ENCODE assay signal across 13 mouse cellular contexts in genomic region chr11:32530151-32530550, GRCm38 (mm10). TPM values are rescaled to one million over a fixed set of nuclear protein-coding genes. Genes with fewer than 3 reads are reported as not detected.
DNase-seq lines count a peak whose midpoint lies in the region; ATAC-seq and TF ChIP-seq lines count a peak whose summit lies in the region.
"Had no signal": no experiment of that assay in that cellular context is flagged by ENCODE, and none has a peak within 500 bp of the region (broad histone marks: within the 10 kb centered on the region; RNA-seq: fewer than 3 reads in every experiment).

No protein-coding gene starts in this region.

- no peak overlapping the region for H3K4me3 ChIP-seq in hindbrain, postnatal 0 days (ENCODE audit: low read length)
- no peak overlapping the region for H3K4me3 ChIP-seq in hindbrain, embryonic 11.5 days (ENCODE audit: low read depth, low read length)
- H3K4me3 ChIP-seq in MEL (ENCODE audit: control insufficient read depth in 1 of 2, insufficient read depth in 1 of 2, low read depth in 2 of 2, low read length in 2 of 2): no peak overlapping the region
- no peak overlapping the region for H3K4me3 ChIP-seq in small intestine, adult 2 months (ENCODE audit: low read depth, low read length)
- H3K4me3 ChIP-seq: embryonic facial prominence, embryonic 15.5 days; liver, embryonic 13.5 days; midbrain, embryonic 10.5 days had no signal

- H3K9me3 ChIP-seq in hindbrain, postnatal 0 days (ENCODE audit: low read length): no peaks in the 10 kb centered on the region
- H3K9me3 ChIP-seq in hindbrain, embryonic 11.5 days (ENCODE audit: control insufficient read depth, low read length): no peaks in the 10 kb centered on the region
- no peaks in the 10 kb centered on the region for H3K9me3 ChIP-seq in MEL (replicated peaks; ENCODE audit: insufficient read depth, low read length)
- H3K9me3 ChIP-seq: embryonic facial prominence, embryonic 15.5 days; liver, embryonic 13.5 days; midbrain, embryonic 10.5 days had no signal

- 75% methylated on average over 1 of the region's 1 CpGs for WGBS in hindbrain, postnatal 0 days
- 83% methylated on average over 1 of the region's 1 CpGs for WGBS in hindbrain, embryonic 11.5 days
- 84% methylated on average over 1 of the region's 1 CpGs for WGBS in small intestine, adult 2 months

- H3K36me3 ChIP-seq in hindbrain, postnatal 0 days (ENCODE audit: insufficient read depth, low read length): no peaks in the 10 kb centered on the region
- no peaks in the 10 kb centered on the region for H3K36me3 ChIP-seq in hindbrain, embryonic 11.5 days (ENCODE audit: control insufficient read depth, insufficient read depth, low read length)
- H3K36me3 ChIP-seq in MEL (ENCODE audit: control insufficient read depth in 1 of 2, insufficient read depth in 2 of 2, low read length in 2 of 2): peaks cover 0 to 7% of the 10 kb centered on the region in 2 experiments; a peak in 2 of 4 replicates
- no peaks in the 10 kb centered on the region for H3K36me3 ChIP-seq in small intestine, adult 2 months (ENCODE audit: control insufficient read depth, insufficient read depth, low read length)
- H3K36me3 ChIP-seq: liver, embryonic 13.5 days had no signal

- TF ChIP-seq RAD21 in MEL (IDR thresholded peaks at IDR 0.05; ENCODE audit: low read depth, low read length): peak; percentile 57

- no peak for TF ChIP-seq POLR2A in MEL (IDR thresholded peaks at IDR 0.05; ENCODE audit: control insufficient read depth in 1 of 2, insufficient read depth in 1 of 2, low read depth in 1 of 2, low read length in 2 of 2, poor library complexity in 1 of 2)
- no peak for TF ChIP-seq POLR2A in small intestine, adult 2 months (IDR thresholded peaks at IDR 0.05; ENCODE audit: low read depth, low read length)

- no peak for TF ChIP-seq EP300 in MEL (IDR thresholded peaks at IDR 0.05; ENCODE audit: low read depth in 1 of 2, low read length in 2 of 2)

- peaks cover 8% of the 10 kb centered on the region for H3K79me2 ChIP-seq in MEL (ENCODE audit: control insufficient read depth, insufficient read depth, low read length, poor library complexity)

- H3K4me1 ChIP-seq in hindbrain, postnatal 0 days (ENCODE audit: insufficient read depth, low read length): 0 out of 2 replicates have a peak, but pooled peaks cover 10% of the 10 kb centered on the region
- H3K4me1 ChIP-seq in hindbrain, embryonic 11.5 days (replicated peaks; ENCODE audit: control insufficient read depth, insufficient read depth, low read length): no peaks in the 10 kb centered on the region
- peaks cover 0 to 14% of the 10 kb centered on the region in 2 experiments; a peak in 2 of 4 replicates for H3K4me1 ChIP-seq in MEL (ENCODE audit: control insufficient read depth in 1 of 2, insufficient read depth in 2 of 2, low read length in 2 of 2)
- H3K4me1 ChIP-seq in small intestine, adult 2 months (ENCODE audit: control insufficient read depth, insufficient read depth, insufficient read length, low read length): peaks cover 7% of the 10 kb centered on the region; the same call in 1 of the 2 replicates

- TF ChIP-seq CTCF in hindbrain, postnatal 0 days (IDR thresholded peaks at IDR 0.05; ENCODE audit: low read depth): 0 out of 2 replicates have a peak, but pooled peaks have one; percentile 20
- peak in 2 of 3 experiments; percentile 26 to 59; a peak in 4 of 6 replicates for TF ChIP-seq CTCF in MEL (IDR thresholded peaks at IDR 0.05 in 2 of 3, conservative IDR thresholded peaks at IDR 0.05 in 1 of 3; ENCODE audit: control insufficient read depth in 1 of 3, insufficient read depth in 1 of 3, low read depth in 2 of 3, low read length in 3 of 3, poor library complexity in 1 of 3, severe bottlenecking in 1 of 3)
- TF ChIP-seq CTCF in small intestine, adult 2 months (IDR thresholded peaks at IDR 0.05; ENCODE audit: extremely low read depth, insufficient read length, insufficient replicate concordance, low read depth, low read length): peak; percentile 35; the same call in 1 of the 2 replicates

- intact Hi-C loops in gastrocnemius, postnatal 36 days (cut with DNase I): loop anchor here (5.0 kb wide), 1 partner anchor 57 kb away; no protein-coding TSS in a partner anchor

- H3K27me3 ChIP-seq in hindbrain, postnatal 0 days (ENCODE audit: insufficient read depth, low read length): no peaks in the 10 kb centered on the region
- peaks cover 11% of the 10 kb centered on the region for H3K27me3 ChIP-seq in hindbrain, embryonic 11.5 days (ENCODE audit: control insufficient read depth, insufficient read depth, low read length)
- no peaks in the 10 kb centered on the region for H3K27me3 ChIP-seq in MEL (ENCODE audit: control insufficient read depth in 1 of 2, insufficient read depth in 2 of 2, low read length in 2 of 2)
- H3K27me3 ChIP-seq in small intestine, adult 2 months (ENCODE audit: control insufficient read depth, insufficient read depth, low read length): peaks cover 4% of the 10 kb centered on the region; the same call in 1 of the 2 replicates
- H3K27me3 ChIP-seq: liver, embryonic 13.5 days had no signal

- no peak for DNase-seq in hindbrain, postnatal 0 days (ENCODE audit: low spot score)
- no peak for DNase-seq in hindbrain, embryonic 11.5 days (ENCODE audit: low spot score)
- peak; percentile 21 for DNase-seq in lung, postnatal 10 days
- no peak for DNase-seq in lung, postnatal 14 days
- peak; percentile 44 for DNase-seq in MEL (ENCODE audit: low read depth, low spot score)
- DNase-seq in gastrocnemius, postnatal 36 days: no peak
- DNase-seq: adrenal gland, postnatal 10 days; heart, postnatal 14 days; liver, embryonic 13.5 days had no signal

- no peak overlapping the region for H3K9ac ChIP-seq in hindbrain, postnatal 0 days (replicated peaks; ENCODE audit: low read length)
- no peak overlapping the region for H3K9ac ChIP-seq in hindbrain, embryonic 11.5 days (ENCODE audit: low read depth, low read length)
- no peak overlapping the region for H3K9ac ChIP-seq in MEL (ENCODE audit: control insufficient read depth, low read depth, low read length, poor library complexity, severe bottlenecking)
- H3K9ac ChIP-seq: embryonic facial prominence, embryonic 15.5 days; liver, embryonic 13.5 days had no signal

- no peak for ATAC-seq in hindbrain, postnatal 0 days
- ATAC-seq in hindbrain, embryonic 11.5 days (ENCODE audit: low FRiP score): no peak
- ATAC-seq: forebrain, embryonic 16.5 days had no signal

- H3K27ac ChIP-seq in hindbrain, postnatal 0 days: no peak overlapping the region
- no peak overlapping the region for H3K27ac ChIP-seq in hindbrain, embryonic 11.5 days (ENCODE audit: low read depth, low read length)
- no peak overlapping the region for H3K27ac ChIP-seq in MEL (ENCODE audit: control insufficient read depth, low read depth, low read length)
- H3K27ac ChIP-seq in small intestine, adult 2 months (ENCODE audit: insufficient read depth, low read depth, low read length): no peak overlapping the region
- H3K27ac ChIP-seq: embryonic facial prominence, embryonic 15.5 days; liver, embryonic 13.5 days; midbrain, embryonic 10.5 days had no signal

- no peak overlapping the region for H3K4me2 ChIP-seq in hindbrain, postnatal 0 days (ENCODE audit: low read depth, low read length)
- H3K4me2 ChIP-seq in hindbrain, embryonic 11.5 days (replicated peaks; ENCODE audit: low read depth, low read length): no peak overlapping the region
- H3K4me2 ChIP-seq: embryonic facial prominence, embryonic 15.5 days; liver, embryonic 13.5 days had no signal

TF ChIP-seq in MEL, 35 proteins besides CTCF, POLR2A, EP300 and RAD21:
- TF ChIP-seq E2F4 (IDR thresholded peaks at IDR 0.05; ENCODE audit: borderline replicate concordance, low read depth, low read length) (no peak), SMC3 (IDR thresholded peaks at IDR 0.05; ENCODE audit: low read depth, low read length) (peak; percentile 58)
TF ChIP-seq in MEL: peak in this region for 1.

RNA-seq across cellular contexts. Expression of gene Efcab9, which starts 1.7 kb away (rescaled TPM):
- not detected in 2 replicates for total RNA-seq in hindbrain, postnatal 0 days (2014; rRNA removed)
- polyA plus RNA-seq in hindbrain, postnatal 0 days (2015; fragmentation: Nextera tagmentation; extraction: Ambion mirVana): 0.38 TPM in 1 of 2 replicates, not detected in the other
- 0.28 TPM in 1 of 2 replicates, not detected in the other for polyA plus RNA-seq in hindbrain, embryonic 11.5 days (2014; fragmentation: Nextera tagmentation; extraction: Ambion mirVana)
- 0.77 and 0.82 TPM in 2 replicates for total RNA-seq in MEL (2012; rRNA removed)
- 1 to 10 TPM in 1 of 2 experiments, not detected in 1; 1.3 TPM for polyA plus RNA-seq in MEL (2012; ENCODE audit: insufficient read depth in 1 of 2, insufficient read length in 2 of 2, low read depth in 1 of 2, low replicate concordance in 2 of 2, missing spikeins in 1 of 2)
- not detected in 2 replicates for polyA plus RNA-seq in small intestine, adult 2 months (2012; rRNA removed)
- 1 to 10 TPM in 1 of 2 experiments, under 1 TPM in 1; 0.84 to 1.2 TPM for total RNA-seq in gastrocnemius, postnatal 36 days (2021)
- polyA plus RNA-seq: embryonic facial prominence, embryonic 15.5 days; forebrain, embryonic 16.5 days had no signal

RNA-seq across cellular contexts. Expression of gene Stk10, which starts 3.0 kb away (rescaled TPM):
- total RNA-seq in hindbrain, postnatal 0 days (2014; rRNA removed): 4.5 and 10.8 TPM in 2 replicates
- polyA plus RNA-seq in hindbrain, postnatal 0 days (2015; fragmentation: Nextera tagmentation; extraction: Ambion mirVana): 1.1 and 1.2 TPM in 2 replicates
- polyA plus RNA-seq in hindbrain, embryonic 11.5 days (2014; fragmentation: Nextera tagmentation; extraction: Ambion mirVana): 1.3 and 2.3 TPM in 2 replicates
- total RNA-seq in MEL (2012; rRNA removed): 10.8 and 11.4 TPM in 2 replicates
- polyA plus RNA-seq in MEL (2012; ENCODE audit: insufficient read depth in 1 of 2, insufficient read length in 2 of 2, low read depth in 1 of 2, low replicate concordance in 2 of 2, missing spikeins in 1 of 2): 10 to 100 TPM in 1 of 2 experiments, not detected in 1; 14.4 TPM
- polyA plus RNA-seq in small intestine, adult 2 months (2012; rRNA removed): 12.7 and 49.4 TPM in 2 replicates
- 1 to 10 TPM; 2.0 to 2.5 TPM for total RNA-seq in gastrocnemius, postnatal 36 days (2021)

Comparison
In these comparisons a context has a peak if more than half of its experiments do, and no peak if none do; other contexts are left out.
1. DNase-seq: peak in lung, postnatal 10 days (single experiment) and MEL (single experiment); none in hindbrain, postnatal 0 days (single experiment), hindbrain, embryonic 11.5 days (single experiment), lung, postnatal 14 days (single experiment) and gastrocnemius, postnatal 36 days (0 of 2).
2. Peak in every context shown above with its lines, with median percentiles within 50 percentile points of each other: CTCF ChIP-seq.